Mouse (Mus musculus): Measurements from ENCODE around the gene Pde10a. TPM values are rescaled to one million over a fixed set of nuclear protein-coding genes. Genes with fewer than 3 reads are reported as not detected.

Pde10a gene
- polyA plus RNA-seq, 1 experiment from 2014 or later = 21.5 TPM

GRCm38 (mm10) chr17:8606695-8607094, 81.5 kb downstream of the Pde10a start:
- no peaks in the 10 kb centered on the region for H3K9me3 ChIP-seq
- 85% methylated on average over 3 of the region's 3 CpGs for WGBS

DNA sequence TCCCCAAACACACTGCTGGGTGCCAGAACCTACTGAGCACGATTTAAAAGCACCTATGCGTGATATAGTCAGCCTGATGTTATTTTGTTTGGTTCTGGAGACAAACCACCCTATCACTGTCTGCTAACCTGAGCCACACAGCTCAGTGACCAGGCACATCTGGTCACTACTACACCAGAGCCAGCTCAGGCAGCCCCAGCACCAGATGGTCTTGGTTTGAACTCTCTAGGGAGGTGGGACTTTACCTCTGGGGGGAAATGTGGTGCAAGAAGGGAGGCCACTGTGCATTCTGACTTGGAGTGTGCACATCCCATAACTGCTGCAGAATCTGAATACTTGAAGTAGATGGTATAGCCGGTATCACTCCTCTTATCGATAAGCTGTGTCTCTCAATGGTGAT, 86.7 kb downstream of the Pde10a start:
- no peak for ATAC-seq (replicated peaks)

More at GRCm38 (mm10) chr17:8606695-8607094, 81.5 kb downstream of the Pde10a start:
- Histone ChIP-seq H3K4me2 (replicated peaks) (no peak overlapping the region), H3K27ac (replicated peaks) (no peak overlapping the region), H3K27me3 (no peaks in the 10 kb centered on the region), H3K4me1 (no peaks in the 10 kb centered on the region), H3K36me3 (no peaks in the 10 kb centered on the region), H3K9ac (replicated peaks) (no peak overlapping the region), H3K4me3 (no peak overlapping the region)
- ATAC-seq (replicated peaks) = no peak

DNA sequence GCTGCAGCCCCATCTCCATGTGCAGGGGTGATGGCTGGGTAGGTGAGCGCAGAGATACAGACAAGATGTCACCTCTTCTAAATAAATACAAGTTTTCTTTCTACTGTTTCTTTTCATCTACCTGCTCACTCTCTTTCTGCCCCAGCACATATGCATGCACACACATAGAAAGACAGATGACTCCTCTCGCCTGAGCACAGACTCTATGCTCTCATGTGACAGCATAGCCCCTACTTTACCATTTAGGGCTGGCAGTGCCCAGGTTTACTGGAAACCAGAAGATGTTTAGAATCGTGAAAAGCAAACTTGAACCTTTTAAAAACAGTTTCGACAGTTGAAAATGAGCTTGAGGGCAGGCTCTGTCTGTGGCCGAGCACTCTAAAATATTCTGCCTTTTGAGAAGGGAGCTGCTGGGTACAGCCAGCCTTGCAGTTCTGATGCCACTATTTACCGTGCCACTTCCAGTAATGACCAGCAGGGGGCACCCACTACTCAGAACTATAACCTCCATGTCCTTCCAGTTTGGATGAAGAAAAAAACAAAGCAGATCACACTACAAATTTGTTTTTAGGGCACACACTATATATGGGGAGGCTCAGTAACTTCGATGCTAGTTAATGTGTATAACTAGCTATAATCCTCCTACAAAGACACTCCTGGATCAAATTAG, 88.8 kb downstream of the Pde10a start:
- WGBS = 35% methylated on average over 7 of the region's 7 CpGs
- Histone ChIP-seq H3K9ac (replicated peaks) (no peak overlapping the region), H3K4me2 (replicated peaks) (no peak overlapping the region), H3K4me3 (no peak overlapping the region), H3K4me1 (no peaks in the 10 kb centered on the region), H3K27me3 (no peaks in the 10 kb centered on the region), H3K36me3 (no peaks in the 10 kb centered on the region), H3K9me3 (no peaks in the 10 kb centered on the region), H3K27ac (replicated peaks) (no peak overlapping the region)
- ATAC-seq (replicated peaks) = peak; percentile 78

More for the DNA sequence above, 86.7 kb downstream of the Pde10a start:
- Histone ChIP-seq H3K27ac (replicated peaks) (no peak overlapping the region), H3K4me3 (no peak overlapping the region), H3K9ac (replicated peaks) (no peak overlapping the region), H3K27me3 (no peaks in the 10 kb centered on the region), H3K36me3 (no peaks in the 10 kb centered on the region), H3K4me1 (no peaks in the 10 kb centered on the region), H3K9me3 (no peaks in the 10 kb centered on the region), H3K4me2 (replicated peaks) (no peak overlapping the region)
- 82% methylated on average over 4 of the region's 4 CpGs for WGBS

- Histone ChIP-seq H3K9ac (replicated peaks) (no peak overlapping the region), H3K9me3 (no peaks in the 10 kb centered on the region), H3K27me3 (no peaks in the 10 kb centered on the region), H3K4me2 (replicated peaks) (no peak overlapping the region), H3K27ac (replicated peaks) (no peak overlapping the region), H3K4me1 (peaks cover 8% of the 10 kb centered on the region), H3K4me3 (no peak overlapping the region), H3K36me3 (no peaks in the 10 kb centered on the region)
- ATAC-seq (replicated peaks) = no peak
- WGBS = 50% methylated on average over 5 of the region's 5 CpGs
Measured at GRCm38 (mm10) chr17:8620346-8620745, 95.2 kb downstream of the Pde10a start.

DNA sequence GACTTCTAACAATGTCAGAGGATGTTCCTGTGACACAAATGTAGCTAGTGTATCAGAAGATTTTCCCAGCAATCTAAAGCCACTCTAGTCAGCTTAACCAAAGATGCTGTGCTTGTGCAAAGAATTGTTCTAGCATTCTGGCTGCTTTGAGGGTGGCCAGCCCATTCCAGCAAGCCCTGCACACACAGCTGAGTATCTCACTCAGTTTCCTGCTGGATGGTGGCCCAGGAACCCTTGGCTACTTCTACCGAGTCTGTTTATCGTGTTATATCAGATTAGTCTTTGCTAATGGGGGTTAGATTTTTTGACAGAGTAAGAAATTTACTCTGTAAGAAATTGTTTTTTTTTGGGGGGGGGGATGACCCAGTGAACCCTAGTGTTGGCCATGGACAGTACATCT, 95.9 kb downstream of the Pde10a start:
- Histone ChIP-seq H3K4me3 (no peak overlapping the region), H3K9ac (replicated peaks) (no peak overlapping the region), H3K27me3 (no peaks in the 10 kb centered on the region), H3K4me1 (peaks cover 8% of the 10 kb centered on the region), H3K36me3 (no peaks in the 10 kb centered on the region), H3K27ac (replicated peaks) (no peak overlapping the region), H3K9me3 (no peaks in the 10 kb centered on the region), H3K4me2 (replicated peaks) (no peak overlapping the region)
- WGBS = 53% methylated on average over 2 of the region's 2 CpGs
- no peak for ATAC-seq (replicated peaks)

- Histone ChIP-seq H3K4me3 (no peak overlapping the region), H3K27ac (replicated peaks) (no peak overlapping the region), H3K9ac (replicated peaks) (no peak overlapping the region), H3K4me2 (replicated peaks) (no peak overlapping the region), H3K36me3 (no peaks in the 10 kb centered on the region), H3K9me3 (no peaks in the 10 kb centered on the region), H3K27me3 (no peaks in the 10 kb centered on the region), H3K4me1 (peaks cover 8% of the 10 kb centered on the region)
- ATAC-seq (replicated peaks) = no peak
- 64% methylated on average over 6 of the region's 6 CpGs for WGBS
Measured at GRCm38 (mm10) chr17:8621906-8622305, 96.7 kb downstream of the Pde10a start.

- 30% methylated on average over 8 of the region's 8 CpGs for WGBS
- Histone ChIP-seq H3K27me3 (no peaks in the 10 kb centered on the region), H3K36me3 (no peaks in the 10 kb centered on the region), H3K9ac (replicated peaks) (no peak overlapping the region), H3K4me1 (peaks cover under 1% of the 10 kb centered on the region; the same call in 1 of the 2 replicates), H3K9me3 (no peaks in the 10 kb centered on the region), H3K4me3 (no peak overlapping the region), H3K27ac (replicated peaks) (peak overlapping the region; percentile 15; the same call in 1 of the 2 replicates), H3K4me2 (replicated peaks) (no peak overlapping the region)
- no peak for ATAC-seq (replicated peaks)
Measured at GRCm38 (mm10) chr17:8626421-8626820, 101.2 kb downstream of the Pde10a start.

DNA sequence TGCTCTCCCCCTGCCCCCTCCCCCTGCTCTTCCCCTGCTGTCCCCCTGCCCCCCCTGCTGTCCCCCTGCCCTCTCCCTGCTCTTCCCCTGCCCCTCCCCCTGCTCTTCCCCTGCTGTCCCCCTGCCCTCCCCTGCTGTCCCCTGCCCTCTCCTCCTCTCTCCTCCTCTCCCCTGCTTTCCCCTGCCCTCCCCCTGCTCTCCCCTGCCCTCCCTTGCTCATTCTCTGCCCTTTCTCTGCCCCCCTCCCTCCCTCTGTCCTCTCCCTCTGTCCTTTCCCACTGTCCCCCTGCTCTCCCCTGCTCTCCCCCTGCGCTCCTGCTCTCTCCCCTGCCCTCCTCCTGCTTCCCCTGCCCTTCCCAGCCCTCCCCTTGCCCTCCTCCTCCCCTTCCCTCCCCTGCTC, 106.5 kb downstream of the Pde10a start:
- no peak for ATAC-seq (replicated peaks)
- 50% methylated on average over 1 of the region's 1 CpGs for WGBS
- Histone ChIP-seq H3K4me1 (no peaks in the 10 kb centered on the region), H3K9me3 (no peaks in the 10 kb centered on the region), H3K9ac (replicated peaks) (no peak overlapping the region), H3K27ac (replicated peaks) (no peak overlapping the region), H3K4me2 (replicated peaks) (no peak overlapping the region), H3K27me3 (no peaks in the 10 kb centered on the region), H3K36me3 (no peaks in the 10 kb centered on the region), H3K4me3 (no peak overlapping the region)

GRCm38 (mm10) chr17:8633596-8633995, 108.4 kb downstream of the Pde10a start:
- Histone ChIP-seq H3K4me1 (no peaks in the 10 kb centered on the region), H3K36me3 (no peaks in the 10 kb centered on the region), H3K4me2 (replicated peaks) (no peak overlapping the region), H3K9ac (replicated peaks) (no peak overlapping the region), H3K4me3 (no peak overlapping the region), H3K27me3 (no peaks in the 10 kb centered on the region), H3K9me3 (no peaks in the 10 kb centered on the region), H3K27ac (replicated peaks) (no peak overlapping the region)
- 39% methylated on average over 8 of the region's 8 CpGs for WGBS
- ATAC-seq (replicated peaks) = no peak

GRCm38 (mm10) chr17:8634476-8634875, 109.3 kb downstream of the Pde10a start:
- WGBS = 90% methylated on average over 4 of the region's 4 CpGs
- Histone ChIP-seq H3K4me1 (no peaks in the 10 kb centered on the region), H3K4me2 (replicated peaks) (no peak overlapping the region), H3K36me3 (no peaks in the 10 kb centered on the region), H3K9me3 (no peaks in the 10 kb centered on the region), H3K27me3 (no peaks in the 10 kb centered on the region), H3K27ac (replicated peaks) (no peak overlapping the region), H3K4me3 (no peak overlapping the region), H3K9ac (replicated peaks) (no peak overlapping the region)
- ATAC-seq (replicated peaks) = no peak

GRCm38 (mm10) chr17:8636231-8636630, 111.1 kb downstream of the Pde10a start:
- Histone ChIP-seq H3K27ac (replicated peaks) (no peak overlapping the region), H3K9me3 (no peaks in the 10 kb centered on the region), H3K4me1 (no peaks in the 10 kb centered on the region), H3K4me2 (replicated peaks) (no peak overlapping the region), H3K36me3 (no peaks in the 10 kb centered on the region), H3K27me3 (no peaks in the 10 kb centered on the region), H3K9ac (replicated peaks) (no peak overlapping the region), H3K4me3 (no peak overlapping the region)
- 73% methylated on average over 3 of the region's 3 CpGs for WGBS
- ATAC-seq (replicated peaks) = no peak

DNA sequence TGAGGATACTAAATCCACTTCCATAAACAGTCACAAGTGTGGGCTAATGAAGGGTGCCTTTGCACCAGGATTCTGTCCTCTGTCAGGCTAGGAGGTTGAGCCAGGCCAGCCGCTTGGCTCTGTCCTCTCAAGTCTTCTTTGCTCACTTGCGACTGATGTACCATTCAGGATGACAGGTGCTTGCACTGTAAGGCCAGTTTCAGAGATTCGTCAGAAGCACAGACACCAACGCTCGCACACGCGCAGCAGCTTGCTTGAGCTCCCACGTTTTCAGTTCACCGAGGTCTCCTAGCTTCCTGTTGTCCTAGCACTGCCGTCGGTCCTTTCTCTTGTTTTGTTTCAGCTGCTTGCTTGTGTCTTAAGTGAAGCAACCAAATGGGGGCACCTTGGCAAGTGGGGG, 111.5 kb downstream of the Pde10a start:
- Histone ChIP-seq H3K4me3 (no peak overlapping the region), H3K27me3 (no peaks in the 10 kb centered on the region), H3K4me2 (replicated peaks) (no peak overlapping the region), H3K9ac (replicated peaks) (no peak overlapping the region), H3K27ac (replicated peaks) (no peak overlapping the region), H3K4me1 (no peaks in the 10 kb centered on the region), H3K36me3 (no peaks in the 10 kb centered on the region), H3K9me3 (no peaks in the 10 kb centered on the region)
- no peak for ATAC-seq (replicated peaks)
- WGBS = 80% methylated on average over 11 of the region's 11 CpGs

GRCm38 (mm10) chr17:8637181-8637580, 112.0 kb downstream of the Pde10a start:
- ATAC-seq (replicated peaks) = no peak
- Histone ChIP-seq H3K4me2 (replicated peaks) (no peak overlapping the region), H3K27me3 (no peaks in the 10 kb centered on the region), H3K4me1 (no peaks in the 10 kb centered on the region), H3K9me3 (no peaks in the 10 kb centered on the region), H3K4me3 (no peak overlapping the region), H3K36me3 (no peaks in the 10 kb centered on the region), H3K9ac (replicated peaks) (no peak overlapping the region), H3K27ac (replicated peaks) (no peak overlapping the region)
- WGBS = 76% methylated on average over 4 of the region's 4 CpGs
